Mouse (Mus musculus): ENCODE results near the gene Gne.
"Not testable (repeated sequence)": the region's sequence is repeated elsewhere in the genome, so short reads cannot be mapped to it uniquely, and the experiment has no call there.

Gne gene

GRCm38 (mm10) chr4:44072146-44072872 lies 11.7 kb downstream of the Gne start:
- DNase-seq = peak; percentile 93 to 94

- peak; percentile 27 to 38 for DNase-seq
Measured at GRCm38 (mm10) chr4:44071741-44072145, 12.2 kb downstream of the Gne start.

GRCm38 (mm10) chr4:44070641-44071040 lies 13.3 kb downstream of the Gne start:
- no peak for DNase-seq

- no peak for DNase-seq
Measured at GRCm38 (mm10) chr4:44069411-44069810, 14.6 kb downstream of the Gne start.

GRCm38 (mm10) chr4:44068736-44069135 lies 15.2 kb downstream of the Gne start:
- DNase-seq = no peak

GRCm38 (mm10) chr4:44066891-44067290 lies 17.1 kb downstream of the Gne start:
- peak; percentile 48 to 53 for DNase-seq

GRCm38 (mm10) chr4:44065355-44066025 lies 18.5 kb downstream of the Gne start:
- peak; percentile 84 to 96 for DNase-seq

- no peak for DNase-seq
Measured at GRCm38 (mm10) chr4:44062816-44063215, 21.2 kb downstream of the Gne start.

GRCm38 (mm10) chr4:44062062-44062461 lies 21.9 kb downstream of the Gne start:
- no peak for DNase-seq

GRCm38 (mm10) chr4:44059674-44060073 lies 24.3 kb downstream of the Gne start:
- DNase-seq = no peak

GRCm38 (mm10) chr4:44049812-44050211 lies 34.2 kb downstream of the Gne start:
- DNase-seq = no peak

- DNase-seq = no peak
Measured at GRCm38 (mm10) chr4:44046066-44046465, 37.9 kb downstream of the Gne start.

GRCm38 (mm10) chr4:44044685-44045356 lies 39.2 kb downstream of the Gne start:
- DNase-seq = no peak

GRCm38 (mm10) chr4:44043182-44043581 lies 40.8 kb downstream of the Gne start:
- not testable (repeated sequence) for DNase-seq

- no peak for DNase-seq
Measured at GRCm38 (mm10) chr4:44042429-44042828, 41.5 kb downstream of the Gne start.

GRCm38 (mm10) chr4:44040802-44041201 lies 43.2 kb downstream of the Gne start:
- no peak for DNase-seq

GRCm38 (mm10) chr4:44036455-44036854 lies 47.5 kb downstream of the Gne start:
- DNase-seq = no peak

GRCm38 (mm10) chr4:44031521-44031920 lies 52.5 kb downstream of the Gne start:
- peak; percentile 53 to 64 for DNase-seq

GRCm38 (mm10) chr4:44029661-44030066 lies 54.3 kb downstream of the Gne start:
- DNase-seq = no peak

- DNase-seq = no peak
Measured at GRCm38 (mm10) chr4:44028303-44029135, 55.5 kb downstream of the Gne start.

- DNase-seq = no peak
Measured at GRCm38 (mm10) chr4:44025570-44025969, 58.4 kb downstream of the Gne start.

GRCm38 (mm10) chr4:44024241-44024640 lies 59.7 kb downstream of the Gne start:
- DNase-seq = no peak

GRCm38 (mm10) chr4:44023681-44024080 lies 60.3 kb downstream of the Gne start:
- DNase-seq = no peak

All from kidney, adult 8-10 months (tissue).